Mouse (Mus musculus) embryonic facial prominence, embryonic 10.5 days (tissue): ENCODE results near the gene Nckap5l. TPM values are rescaled to one million over a fixed set of nuclear protein-coding genes. Genes with fewer than 3 reads are reported as not detected.

ENCODE experiments used
- DNase-seq: peaks from one replicate; pipeline ENCODE4 v3.0.0-alpha.2; 2017; ENCODE audit warnings: low spot score
- H3K27ac ChIP-seq: fragments of 300-500 bp; sonication (generic); replicated peaks from 2 replicates; pipeline ENCODE4 v1.5.1; 2016; ENCODE audit warnings: mild to moderate bottlenecking
- H3K27me3 ChIP-seq: fragments of 300-500 bp; sonication (generic); replicated peaks from 2 replicates; pipeline ENCODE4 v1.6.1; 2016; ENCODE audit warnings: low read depth, mild to moderate bottlenecking; ENCODE audit not compliant: poor library complexity, severe bottlenecking
- H3K36me3 ChIP-seq: fragments of 300-500 bp; sonication (generic); replicated peaks from 2 replicates; pipeline ENCODE4 v1.6.1; 2016; ENCODE audit warnings: mild to moderate bottlenecking, moderate library complexity
- H3K4me1 ChIP-seq: fragments of 300-500 bp; sonication (generic); 2 replicates; pipeline ENCODE4 v1.6.1; 2016
- H3K4me3 ChIP-seq: fragments of 300-500 bp; sonication (generic); 2 replicates; pipeline ENCODE4 v1.5.1; 2016; ENCODE audit warnings: mild to moderate bottlenecking, moderate library complexity
- H3K9me3 ChIP-seq: fragments of 300-500 bp; sonication (generic); 2 replicates; pipeline ENCODE4 v1.6.1; 2016; ENCODE audit warnings: mild to moderate bottlenecking
- WGBS: fragments of 180-500 bp; shearing (Covaris S2); methylation state at CpG from one replicate; pipeline ENCODE4 v1.1.7; 2016; 5-methylcytosine and 5-hydroxymethylcytosine counted together
- polyA plus RNA-seq: library from polyadenylated mRNA; unstranded; fragments of >200 nt; fragmentation: Nextera tagmentation; extraction: Ambion mirVana; gene quantifications from 2 replicates; pipeline ENCODE4 v1.2.1, GENCODE M21; 2016

Nckap5l gene
- polyA plus RNA-seq, 1 experiment from 2014 or later: 14.1 TPM

DNA sequence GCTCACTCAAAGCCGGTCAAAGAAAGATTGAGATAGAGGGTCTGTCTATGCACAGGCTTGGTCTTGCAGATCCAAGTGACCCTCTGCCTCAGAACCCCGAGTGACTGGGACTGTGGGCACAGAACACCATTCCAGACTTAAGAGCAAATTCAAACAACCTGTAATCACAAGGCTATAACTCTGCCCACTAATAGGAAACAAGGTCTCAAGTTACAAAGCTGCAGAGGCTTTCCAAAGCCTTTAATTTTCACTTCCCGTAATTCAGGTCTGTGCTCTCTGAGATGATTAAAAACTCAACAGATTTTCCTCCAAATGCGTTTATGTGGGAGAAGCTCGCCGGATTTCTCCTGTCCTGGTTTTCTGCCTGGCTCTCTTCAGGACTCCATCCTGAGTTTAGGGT, 73.5 kb downstream of the Nckap5l start:
- no peak overlapping the region for H3K27ac ChIP-seq
- peaks cover 10% of the 10 kb centered on the region for H3K4me1 ChIP-seq
- H3K27me3 ChIP-seq: no peaks in the 10 kb centered on the region
- H3K9me3 ChIP-seq: no peaks in the 10 kb centered on the region
- no peaks in the 10 kb centered on the region for H3K36me3 ChIP-seq
- H3K4me3 ChIP-seq: no peak overlapping the region
- no peak for DNase-seq
- WGBS: 48% methylated on average over 6 of the region's 6 CpGs

DNA sequence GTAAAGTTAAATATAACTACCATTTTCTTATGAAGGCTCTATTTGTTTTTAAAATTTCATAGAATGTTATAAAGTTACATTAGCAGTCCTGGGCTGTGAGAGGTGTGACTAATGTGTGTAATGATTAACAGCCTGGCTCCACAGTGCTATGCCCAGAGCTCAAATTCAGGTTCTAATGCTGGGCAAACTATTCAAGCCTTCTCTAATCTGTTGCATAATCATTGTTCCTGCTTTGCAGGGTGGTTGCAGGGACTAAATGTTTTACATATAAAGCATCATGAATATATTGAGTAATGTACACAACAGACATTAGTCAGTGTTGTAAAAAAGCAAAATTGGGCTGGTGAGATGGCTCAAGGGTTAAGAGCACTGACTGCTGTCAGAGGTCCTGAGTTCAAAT, 74.7 kb downstream of the Nckap5l start:
- no peak overlapping the region for H3K27ac ChIP-seq
- H3K4me1 ChIP-seq: peaks cover 10% of the 10 kb centered on the region
- DNase-seq: no peak
- H3K4me3 ChIP-seq: no peak overlapping the region
- no peaks in the 10 kb centered on the region for H3K27me3 ChIP-seq
- peaks cover 4% of the 10 kb centered on the region; the same call in 1 of the 2 replicates for H3K9me3 ChIP-seq
- H3K36me3 ChIP-seq: no peaks in the 10 kb centered on the region

DNA sequence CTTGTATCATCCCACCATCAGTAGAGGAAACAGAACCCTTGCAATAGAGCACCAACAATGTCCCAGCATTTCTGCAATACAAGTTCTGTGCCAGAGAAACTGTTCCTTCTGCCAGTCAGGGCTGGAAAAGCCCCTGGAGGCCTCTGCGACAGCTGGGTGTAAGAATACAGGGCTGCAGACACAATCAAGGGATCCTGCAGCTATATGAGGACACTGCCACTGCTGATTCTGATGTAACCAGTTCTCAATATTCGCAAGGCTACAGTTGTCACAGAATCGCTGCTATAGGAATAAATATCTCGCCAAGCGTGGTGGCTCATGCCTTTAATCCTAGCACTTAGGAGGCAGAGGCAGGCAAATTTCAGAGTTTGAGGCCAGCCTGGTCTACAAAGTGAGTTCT, 81.3 kb downstream of the Nckap5l start:
- Histone ChIP-seq H3K9me3 (peaks cover 4% of the 10 kb centered on the region; the same call in 1 of the 2 replicates), H3K36me3 (no peaks in the 10 kb centered on the region), H3K27ac (no peak overlapping the region), H3K4me3 (no peak overlapping the region), H3K27me3 (peaks cover 9% of the 10 kb centered on the region), H3K4me1 (no peaks in the 10 kb centered on the region)
- WGBS: 89% methylated on average over 5 of the region's 5 CpGs
- DNase-seq: no peak

DNA sequence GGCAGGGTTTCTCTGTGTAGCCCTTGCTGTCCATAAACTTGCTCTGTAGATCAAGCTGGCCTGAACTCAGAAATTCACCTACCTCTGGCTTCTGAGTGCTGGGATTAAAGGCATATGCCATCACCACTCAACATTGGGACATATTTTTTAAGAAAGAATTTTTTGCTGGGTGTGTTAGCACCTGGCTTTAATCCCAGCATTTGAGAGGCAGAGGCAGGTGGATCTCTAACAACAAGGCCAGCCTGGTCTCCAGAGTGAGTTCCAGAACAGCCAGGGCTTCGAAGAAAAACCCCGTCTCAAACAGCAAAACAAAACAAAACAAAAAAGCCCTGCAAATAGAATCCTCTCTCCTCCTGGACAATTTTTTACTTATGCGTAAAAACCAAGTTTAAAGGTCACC, 82.0 kb downstream of the Nckap5l start:
- no peak overlapping the region for H3K27ac ChIP-seq
- no peak for DNase-seq
- no peaks in the 10 kb centered on the region for H3K36me3 ChIP-seq
- H3K27me3 ChIP-seq: peaks cover 11% of the 10 kb centered on the region
- H3K9me3 ChIP-seq: peaks cover 4% of the 10 kb centered on the region; the same call in 1 of the 2 replicates
- H3K4me1 ChIP-seq: peaks cover under 1% of the 10 kb centered on the region; the same call in 1 of the 2 replicates
- no peak overlapping the region for H3K4me3 ChIP-seq
- 87% methylated on average over 3 of the region's 3 CpGs for WGBS

DNA sequence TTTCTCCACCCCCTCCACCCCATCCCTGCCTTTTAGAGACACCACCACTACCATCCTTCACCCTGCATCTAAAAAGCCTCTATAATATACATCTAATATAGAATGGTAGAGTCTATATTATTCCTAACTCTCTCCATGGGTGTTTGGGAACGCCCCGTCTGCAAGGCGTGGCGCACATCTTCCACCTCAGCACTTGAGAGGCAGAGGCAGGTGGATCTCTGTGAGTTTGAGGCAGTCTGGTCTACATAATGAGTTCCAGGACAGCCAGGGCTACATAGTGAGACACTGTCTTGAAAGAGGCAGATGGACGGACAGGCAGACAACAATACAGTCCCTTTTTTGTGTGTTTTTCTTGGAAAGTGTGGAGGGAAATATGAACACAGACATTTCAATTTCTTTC, 82.5 kb downstream of the Nckap5l start:
- 0 out of 2 replicates have a peak overlapping the region, but pooled peaks have one; percentile 26 for H3K27ac ChIP-seq

DNA sequence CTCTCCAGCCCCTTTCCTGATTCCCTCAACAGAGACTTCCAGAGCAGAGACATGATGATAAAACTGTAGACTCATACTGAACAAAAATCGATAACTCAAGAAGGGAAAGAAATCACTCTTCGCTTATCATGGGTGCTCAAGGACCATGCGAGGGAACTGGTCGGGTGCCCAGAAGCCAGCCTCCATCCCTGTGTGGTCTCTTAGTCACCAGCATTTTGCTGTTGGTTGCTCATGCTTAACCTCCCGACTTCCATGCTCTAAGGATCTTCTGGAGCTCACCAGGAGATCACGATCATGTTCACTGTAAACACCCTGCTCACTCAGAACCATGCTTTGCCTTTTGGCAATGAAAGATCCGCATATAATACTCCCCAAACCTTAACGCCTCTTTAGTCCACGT, 84.8 kb downstream of the Nckap5l start:
- peaks cover 11% of the 10 kb centered on the region for H3K27me3 ChIP-seq
- WGBS: 87% methylated on average over 9 of the region's 9 CpGs
- DNase-seq: no peak
- no peaks in the 10 kb centered on the region for H3K9me3 ChIP-seq
- H3K36me3 ChIP-seq: no peaks in the 10 kb centered on the region
- H3K4me3 ChIP-seq: no peak overlapping the region
- no peak overlapping the region for H3K27ac ChIP-seq
- H3K4me1 ChIP-seq: peaks cover 26% of the 10 kb centered on the region

More for the DNA sequence above, 82.5 kb downstream of the Nckap5l start:
- Histone ChIP-seq H3K27me3 (peaks cover 11% of the 10 kb centered on the region), H3K36me3 (no peaks in the 10 kb centered on the region), H3K4me3 (no peak overlapping the region), H3K9me3 (peaks cover 4% of the 10 kb centered on the region; the same call in 1 of the 2 replicates), H3K4me1 (peaks cover 6% of the 10 kb centered on the region; the same call in 1 of the 2 replicates)
- no peak for DNase-seq
- WGBS: 91% methylated on average over 5 of the region's 5 CpGs

Other genes with a start within 250 kb of the Nckap5l start
- 0.25 TPM in 2 replicates for gene Kcnh3, start 232.9 kb downstream of the Nckap5l start, polyA plus RNA-seq
- 185 and 189 TPM in 2 replicates for gene Mcrs1, start 205.8 kb downstream of the Nckap5l start, polyA plus RNA-seq
- 72.3 and 76.1 TPM in 2 replicates for gene Prpf40b, start 162.7 kb downstream of the Nckap5l start, polyA plus RNA-seq
- gene Fam186b, start 161.9 kb downstream of the Nckap5l start, polyA plus RNA-seq: 0.30 TPM in 1 of 2 replicates, not detected in the other
- 24.4 and 25.6 TPM in 2 replicates for gene Fmnl3, start 87.3 kb downstream of the Nckap5l start, polyA plus RNA-seq
- 262 and 273 TPM in 2 replicates for gene Tmbim6, start 64.9 kb downstream of the Nckap5l start, polyA plus RNA-seq
- gene Bcdin3d, start 17.0 kb upstream of the Nckap5l start, polyA plus RNA-seq: 16.0 and 16.7 TPM in 2 replicates
- gene Faim2, start 70.4 kb upstream of the Nckap5l start, polyA plus RNA-seq: 0.45 and 0.74 TPM in 2 replicates
- gene Aqp2, start 121.3 kb upstream of the Nckap5l start, polyA plus RNA-seq: not detected in 2 replicates
- 0.10 TPM in 1 of 2 replicates, not detected in the other for gene Aqp5, start 133.0 kb upstream of the Nckap5l start, polyA plus RNA-seq
- 0.10 TPM in 1 of 2 replicates, not detected in the other for gene Aqp6, start 143.7 kb upstream of the Nckap5l start, polyA plus RNA-seq
- 146 TPM in 2 replicates for gene Racgap1, start 193.9 kb upstream of the Nckap5l start, polyA plus RNA-seq
- 3.2 and 4.9 TPM in 2 replicates for gene Asic1, start 212.6 kb upstream of the Nckap5l start, polyA plus RNA-seq
- 83.3 and 89.1 TPM in 2 replicates for gene Smarcd1, start 244.4 kb upstream of the Nckap5l start, polyA plus RNA-seq
- not detected in 2 replicates for gene Gm17349, start 247.7 kb upstream of the Nckap5l start, polyA plus RNA-seq